Mouse (Mus musculus) retina, adult 2 months (tissue): ENCODE data around the gene Trhde.

ENCODE experiments used
- DNase-seq: peaks from one replicate; pipeline ENCODE4 v3.0.0-alpha.2; 2012; ENCODE audit warnings: low read depth, low spot score

Gene Trhde

GRCm38 (mm10) chr10:114802161-114802651 lies at the start of gene Trhde:
TSS of gene Trhde (minus strand) at chr10:114802307.
- no peak for DNase-seq

DNA sequence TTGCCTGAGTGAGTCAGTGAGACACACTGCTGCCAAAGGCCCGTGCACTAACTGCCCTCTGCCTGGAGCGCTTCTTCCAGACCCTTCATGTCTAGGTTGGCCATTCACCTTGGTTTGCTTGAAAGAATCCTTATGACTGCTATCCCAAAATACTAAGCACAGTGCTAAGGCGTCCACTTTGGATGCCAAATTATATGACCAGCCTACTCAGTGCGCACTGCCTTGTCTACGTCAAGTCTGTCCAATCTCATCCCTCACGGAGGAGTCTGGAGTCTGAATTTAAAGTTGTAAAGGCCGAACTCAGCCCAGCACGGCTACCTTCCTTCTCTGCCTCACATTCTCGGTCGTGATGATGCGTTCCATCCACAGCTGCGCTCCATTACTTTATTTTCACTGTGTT lies 39.9 kb upstream of the Trhde start:
- no peak for DNase-seq

- no peak for DNase-seq
These were observed 39.3 kb upstream of the Trhde start for GRCm38 (mm10) chr10:114841440-114841839.

DNA sequence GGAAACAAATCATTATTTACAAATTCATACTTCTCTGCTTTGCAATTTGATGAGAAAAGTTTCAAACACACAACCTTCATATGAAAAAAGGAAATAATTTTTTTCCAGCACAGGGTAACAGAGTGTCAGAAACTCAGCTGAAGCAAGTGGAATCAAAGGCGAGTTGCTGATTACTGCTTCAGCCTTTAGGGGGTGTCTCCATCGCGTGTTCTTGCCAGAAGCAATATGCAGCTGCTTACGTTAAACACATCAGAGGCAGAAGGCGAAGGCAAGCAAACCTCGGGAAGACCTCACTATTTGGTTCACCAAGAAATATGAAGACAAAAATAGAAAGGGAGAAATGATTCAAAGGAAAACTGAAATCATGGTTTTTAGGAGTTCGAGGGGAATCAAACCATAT lies 29.2 kb upstream of the Trhde start:
- DNase-seq: no peak

GRCm38 (mm10) chr10:114808799-114809198 lies 6.7 kb upstream of the Trhde start:
- DNase-seq: no peak

DNA sequence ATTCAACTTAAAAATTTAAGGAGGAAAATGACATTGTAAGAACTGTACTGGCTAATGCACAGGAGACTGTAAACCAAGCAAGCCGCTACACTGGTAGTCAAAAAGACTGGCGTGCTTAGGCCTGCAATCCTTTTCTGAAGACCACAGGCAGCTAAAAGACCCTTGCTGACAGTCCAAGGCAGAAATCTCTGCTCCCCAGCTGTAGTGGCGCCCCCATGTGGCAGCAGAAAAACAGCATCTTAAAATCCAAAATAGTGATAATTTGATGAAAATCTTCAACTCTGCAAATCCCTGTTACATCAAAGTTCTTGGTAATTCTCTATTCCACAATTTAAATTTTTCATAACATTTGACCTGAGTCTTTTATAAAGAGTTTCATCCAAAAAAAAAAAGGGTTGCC lies 3.8 kb upstream of the Trhde start:
- DNase-seq: no peak

DNA sequence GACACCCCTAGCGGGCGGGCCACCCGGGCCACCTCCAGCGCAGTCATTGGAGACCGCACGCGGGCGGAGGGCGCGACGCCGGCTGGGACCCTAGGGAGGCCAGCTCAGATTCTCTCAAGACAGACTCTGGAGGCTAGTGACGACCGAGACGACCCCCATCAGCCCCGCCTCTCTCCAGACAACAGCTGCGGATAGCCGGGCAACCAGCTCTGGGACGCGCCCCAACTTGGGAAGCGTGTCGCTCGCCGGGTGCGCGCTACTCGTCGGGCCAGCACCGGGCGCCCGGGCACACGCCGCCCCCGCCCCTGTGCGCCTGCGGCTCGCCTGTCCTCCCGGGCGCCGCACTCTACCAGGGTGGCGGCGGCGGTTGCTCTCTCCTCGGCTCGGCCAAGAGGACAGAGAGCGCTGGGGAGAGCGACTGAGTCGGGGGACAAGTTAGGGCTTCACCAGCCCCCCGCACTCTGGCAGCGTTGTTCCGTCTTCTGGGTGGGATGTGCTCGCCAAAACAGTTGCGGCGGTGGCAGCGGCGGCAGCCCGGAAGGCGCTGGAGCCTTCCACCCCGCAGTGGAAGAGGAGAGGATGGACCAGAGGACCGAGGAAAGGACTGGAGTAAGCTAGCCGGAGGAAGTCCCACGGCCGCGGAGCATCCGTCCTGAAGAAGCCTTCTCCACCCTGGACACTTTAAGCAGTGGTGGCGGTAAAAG lies 498 bp downstream of the Trhde start:
- DNase-seq: no peak

DNA sequence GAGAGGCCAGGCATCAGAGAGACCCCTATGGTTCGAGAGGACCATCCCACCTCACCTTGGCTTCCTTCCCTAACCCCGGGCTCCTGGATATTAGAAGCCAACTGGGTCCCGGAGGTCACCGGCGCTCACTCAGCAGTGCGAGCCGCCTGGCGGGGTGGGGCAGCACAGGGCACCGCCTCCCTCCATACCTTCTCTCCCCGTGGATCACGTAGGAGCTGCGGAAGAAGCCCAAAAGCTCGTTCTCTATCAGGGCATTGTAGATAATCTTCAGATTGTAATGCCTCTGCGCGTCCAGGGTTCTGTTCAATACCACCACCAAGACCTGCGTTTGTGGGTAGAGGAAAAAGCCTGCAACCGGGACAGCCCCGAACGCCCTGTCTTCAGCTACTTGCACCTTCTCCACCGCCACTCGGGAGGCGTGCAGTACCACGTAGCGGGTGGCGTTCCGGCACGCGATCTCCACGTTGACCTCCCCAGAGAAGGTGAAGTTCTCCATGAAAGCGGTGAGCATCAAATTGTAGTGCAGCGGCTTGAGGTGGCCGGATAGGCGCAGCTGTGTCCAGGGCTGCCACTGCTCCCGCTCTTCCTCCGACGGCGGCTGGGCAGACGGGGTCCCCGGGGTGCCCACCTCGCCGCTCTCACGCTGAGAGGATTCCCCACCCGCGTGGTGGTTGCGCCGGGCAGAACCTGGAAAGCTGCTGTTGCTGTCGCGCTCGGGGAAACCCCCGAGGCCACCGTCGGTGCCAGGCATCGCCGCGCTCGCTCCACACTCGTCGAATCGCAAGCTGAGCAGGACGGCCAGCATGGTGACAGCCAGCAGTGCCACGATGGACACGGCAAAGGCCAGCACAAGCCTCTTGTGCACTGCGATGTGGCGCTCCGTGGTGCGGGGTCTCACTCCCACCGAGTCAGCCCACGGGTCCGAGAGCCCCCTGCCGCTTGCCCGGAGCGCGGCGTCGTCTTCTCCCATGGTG lies 1.5 kb downstream of the Trhde start:
- no peak for DNase-seq

DNA sequence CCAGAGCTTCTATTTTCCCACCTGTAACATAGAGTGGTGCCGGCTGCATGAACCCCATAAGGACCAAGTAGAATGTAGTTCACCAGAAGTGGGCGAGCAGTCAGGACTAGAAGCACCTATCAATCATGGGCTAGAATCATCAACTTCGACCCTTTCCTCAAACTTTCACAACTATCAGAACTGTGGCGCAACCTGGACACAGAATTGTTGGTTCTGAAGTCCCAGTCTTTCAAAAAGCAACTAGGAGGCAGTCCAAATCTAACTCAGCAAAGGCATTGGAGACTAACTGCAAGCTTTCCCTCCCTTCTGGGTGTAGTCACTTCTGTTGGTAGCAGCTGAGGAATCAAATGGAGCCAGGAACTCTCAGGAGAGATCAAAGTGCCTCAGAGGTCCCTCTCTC lies 2.6 kb downstream of the Trhde start:
- no peak for DNase-seq

DNA sequence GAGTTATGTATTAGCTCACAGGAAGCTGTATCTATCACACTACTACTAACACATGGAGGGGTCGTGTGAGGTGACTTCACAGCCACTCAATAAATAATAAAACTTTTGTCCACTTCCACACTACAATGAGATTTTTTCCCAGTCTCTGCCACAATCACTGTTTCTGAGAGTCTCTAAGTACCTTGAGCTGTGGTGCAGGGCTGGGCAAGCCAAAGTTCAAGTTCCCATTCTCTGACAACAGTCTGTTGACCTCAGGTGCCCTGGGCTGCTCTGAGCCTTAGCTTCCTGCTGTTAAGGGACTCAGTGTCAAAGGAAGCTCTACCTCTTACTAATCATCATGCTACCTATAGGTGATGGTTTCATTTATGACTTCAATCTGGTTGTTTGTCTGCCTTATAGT lies 3.3 kb downstream of the Trhde start:
- no peak for DNase-seq

DNA sequence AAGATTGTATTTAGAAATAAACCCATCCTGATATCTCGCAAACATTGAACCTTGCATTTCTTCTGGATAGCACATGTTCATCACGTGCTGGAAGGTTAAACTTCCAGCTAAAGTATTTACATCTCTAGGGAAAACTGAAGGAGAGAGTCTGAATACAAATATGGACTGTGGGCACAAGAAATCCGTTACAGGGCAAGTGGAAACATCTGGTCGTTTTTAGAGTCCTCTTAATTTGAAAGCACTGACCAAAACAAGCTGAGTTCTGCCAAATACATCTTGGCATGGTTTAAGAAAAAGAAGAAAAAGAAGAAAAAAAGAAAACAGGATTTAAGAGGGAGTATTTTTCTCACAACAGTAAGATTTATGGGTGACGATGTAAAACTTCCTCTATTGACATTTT lies 3.9 kb downstream of the Trhde start:
- DNase-seq: no peak

DNA sequence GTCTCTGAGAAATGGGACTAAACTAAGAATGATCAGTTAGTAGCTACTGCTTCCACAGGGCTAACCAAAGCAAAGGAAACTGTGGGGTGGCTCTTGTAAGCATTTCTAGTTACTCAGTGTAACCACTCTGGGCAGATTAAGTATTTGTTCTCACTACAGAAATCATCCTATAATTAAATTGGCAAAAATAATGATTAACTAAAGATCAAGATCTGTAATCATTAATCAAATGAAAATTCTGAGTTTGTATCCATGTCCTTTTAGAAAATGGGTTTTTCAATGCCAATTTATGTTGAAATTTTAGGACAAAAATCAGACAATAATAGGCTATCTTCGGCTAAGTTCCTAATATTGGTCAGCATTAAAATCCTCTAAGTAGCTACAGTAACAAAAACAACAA lies 4.4 kb downstream of the Trhde start:
- no peak for DNase-seq

- DNase-seq: no peak
These were observed 5.2 kb downstream of the Trhde start for GRCm38 (mm10) chr10:114796872-114797271.

DNA sequence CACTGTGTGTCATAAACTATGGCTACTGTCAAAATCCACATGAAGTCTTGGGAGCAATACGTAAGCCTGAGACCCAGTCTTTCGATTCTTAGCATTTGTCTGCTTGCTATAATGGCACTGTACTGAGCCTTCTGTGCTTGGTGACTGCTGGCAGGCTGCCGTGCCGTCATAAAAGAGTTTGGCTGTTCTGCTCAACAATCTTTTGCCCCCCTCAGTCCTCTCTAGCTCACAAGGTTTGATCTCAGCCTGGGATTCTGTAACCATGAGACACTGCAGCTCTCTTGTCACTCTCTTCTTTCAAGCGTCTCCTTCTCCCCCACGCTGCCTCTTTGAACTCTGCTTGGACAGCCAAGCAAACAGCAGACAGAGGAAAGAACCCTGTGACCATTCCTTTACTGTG lies 7.9 kb downstream of the Trhde start:
- DNase-seq: no peak

DNA sequence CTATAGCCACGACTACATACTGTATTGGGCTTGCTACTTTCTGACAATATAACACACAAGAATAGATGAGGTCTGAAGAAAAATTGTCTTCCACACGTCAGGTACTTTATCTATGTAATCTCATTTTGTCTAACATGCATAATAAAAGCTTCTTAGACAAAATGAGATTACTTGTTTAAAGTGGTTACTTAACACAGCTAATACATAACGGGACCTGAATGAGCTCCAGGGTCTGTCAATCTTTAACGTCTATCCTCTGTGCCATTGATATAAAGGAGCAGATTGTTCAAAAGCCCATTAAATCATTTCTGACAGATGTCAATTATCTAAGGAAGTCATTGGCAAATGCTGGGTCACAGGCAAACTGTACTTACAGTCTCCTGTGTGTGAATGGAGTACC lies 36.2 kb downstream of the Trhde start:
- DNase-seq: no peak

GRCm38 (mm10) chr10:114762125-114762524 lies 40.0 kb downstream of the Trhde start:
- DNase-seq: no peak

- no peak for DNase-seq
These were observed 42.9 kb downstream of the Trhde start for GRCm38 (mm10) chr10:114759240-114759639.

DNA sequence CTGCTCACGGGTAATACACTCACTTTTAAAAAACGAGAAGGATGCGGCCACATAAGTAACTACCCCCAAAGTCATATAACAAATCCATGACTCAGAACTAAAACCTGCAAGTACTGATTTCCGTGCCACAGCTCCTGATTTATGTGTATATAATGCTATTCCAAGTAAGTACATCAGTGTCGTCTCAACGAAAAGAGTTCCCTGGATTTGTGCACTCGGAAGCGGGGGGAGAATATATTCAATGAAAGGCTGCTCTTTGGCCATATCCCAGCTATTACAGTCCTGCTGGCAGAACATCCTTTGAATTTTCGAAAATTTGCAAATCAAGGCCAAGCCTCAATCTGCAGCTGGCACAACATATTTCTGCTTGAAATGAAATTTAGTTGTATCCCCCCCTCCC lies 43.5 kb downstream of the Trhde start:
- DNase-seq: no peak

DNA sequence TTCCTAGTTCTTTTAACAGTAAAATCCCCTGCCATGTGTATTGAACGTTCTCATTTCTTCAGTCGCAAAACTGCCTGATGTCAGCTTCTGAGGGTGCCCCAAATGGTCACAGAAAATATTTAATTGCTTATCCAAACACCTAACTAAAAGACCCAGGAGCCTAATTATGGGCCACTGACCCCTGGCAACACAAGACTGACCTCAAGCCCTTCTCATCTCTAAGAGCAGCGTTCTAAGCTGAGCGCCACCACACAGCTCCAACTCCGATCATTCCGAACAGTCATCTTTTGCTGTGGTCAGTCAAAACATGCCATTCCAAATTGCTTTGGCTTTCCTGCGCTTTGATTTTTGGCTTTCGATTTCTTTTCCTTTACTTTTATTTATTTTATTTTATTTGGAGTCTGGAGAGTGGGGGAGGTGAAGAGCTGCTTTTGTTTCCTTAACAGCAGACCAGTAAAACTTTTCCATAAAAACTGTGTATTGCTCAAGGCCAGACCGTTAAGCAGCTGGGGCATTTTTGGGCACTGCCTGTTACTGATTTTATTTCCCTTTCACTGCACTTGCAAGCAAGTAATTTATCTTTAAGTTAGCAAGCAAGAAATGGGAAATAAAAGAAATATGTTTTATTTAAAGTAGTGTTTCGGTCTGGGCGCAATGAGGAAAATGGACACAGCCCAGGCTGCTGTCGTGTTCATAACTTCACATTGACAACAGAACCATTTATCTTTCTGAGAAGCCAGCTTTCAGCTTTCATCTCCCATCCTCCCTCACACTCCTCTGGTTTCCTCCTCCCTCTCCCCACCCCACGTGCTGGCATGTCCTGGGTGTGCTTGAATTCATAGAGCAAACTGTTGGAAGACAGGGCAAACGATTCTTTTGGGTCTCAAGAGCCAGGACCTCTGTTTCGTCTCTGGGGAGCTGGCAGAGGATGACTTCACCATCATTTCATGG lies 59.1 kb downstream of the Trhde start:
- no peak for DNase-seq

DNA sequence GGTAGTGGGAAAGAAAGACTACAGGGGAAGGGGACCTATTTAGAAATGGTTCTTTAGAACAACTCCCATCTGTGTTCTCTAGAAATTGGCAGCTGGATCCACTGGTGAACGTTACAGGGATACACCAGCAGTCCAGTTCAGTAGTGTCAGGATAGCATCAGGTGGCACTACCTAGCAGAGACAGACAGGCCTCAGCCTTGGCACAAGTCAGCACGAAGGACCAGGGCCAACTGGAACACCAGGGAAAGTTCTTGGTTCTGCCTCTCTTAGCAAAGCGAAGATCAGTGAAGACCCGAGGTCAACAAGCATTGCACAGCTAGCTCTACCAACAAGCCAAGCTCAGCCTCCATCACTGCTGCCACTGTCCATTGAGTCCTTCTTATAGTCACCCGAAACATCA lies 62.2 kb downstream of the Trhde start:
- DNase-seq: no peak

DNA sequence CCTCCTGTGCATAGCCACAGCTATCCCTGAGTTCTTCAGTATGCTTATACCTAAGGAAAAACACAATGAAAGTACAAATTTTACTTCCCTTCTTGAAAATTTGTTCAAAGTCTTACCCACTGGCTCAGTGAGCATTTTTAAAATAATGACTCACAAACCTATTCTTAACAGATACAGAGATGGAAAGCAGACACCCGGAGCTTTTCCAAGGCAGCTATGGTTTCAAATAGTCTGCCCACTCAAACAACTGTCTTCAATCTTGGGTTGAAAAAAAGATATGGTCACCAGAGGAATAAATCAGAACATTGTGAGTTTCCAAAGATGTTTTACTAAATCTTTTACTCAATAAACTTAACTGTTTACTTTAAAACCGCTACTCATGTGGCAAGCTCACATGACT lies 64.5 kb downstream of the Trhde start:
- no peak for DNase-seq

DNA sequence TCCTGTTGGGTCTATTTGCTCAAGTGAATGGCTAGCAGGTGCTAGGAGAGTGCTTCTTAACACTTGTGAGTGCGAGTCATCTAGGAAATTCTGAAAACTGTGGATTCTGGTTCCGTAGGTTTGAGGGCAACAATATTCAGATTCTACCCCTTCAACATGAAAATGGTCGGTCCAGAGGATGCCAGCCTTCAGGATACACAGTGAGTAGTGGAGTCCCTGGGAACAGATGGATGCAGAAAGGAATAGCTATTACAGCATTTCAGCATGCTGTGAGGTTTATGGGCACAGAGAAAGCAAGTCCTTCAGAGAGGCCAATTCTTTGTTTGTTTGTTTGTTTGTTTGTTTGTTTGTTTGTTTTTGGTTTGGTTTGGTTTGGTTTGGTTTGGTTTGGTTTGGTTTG lies 65.7 kb downstream of the Trhde start:
- DNase-seq: no peak
